Mouse (Mus musculus) limb, embryonic 12.5 days (tissue): Measurements from ENCODE around the gene Gm20696. TPM values are rescaled to one million over a fixed set of nuclear protein-coding genes. Genes with fewer than 3 reads are reported as not detected.

Source experiments
- ATAC-seq: fragments of 200-750 bp; cut with Nextera tagmentation; 2 replicates; pipeline ENCODE4 v1.8.0; 2017; ENCODE audit warnings: low read depth, moderate TSS enrichment; ENCODE audit not compliant: insufficient number of reproducible peaks, insufficient read depth, low FRiP score, low TSS enrichment
- H3K27ac ChIP-seq: fragments of 300-500 bp; sonication (generic); 2 replicates; pipeline ENCODE4 v1.5.1; 2016; ENCODE audit warnings: mild to moderate bottlenecking, moderate library complexity
- H3K27me3 ChIP-seq: fragments of 300-500 bp; sonication (generic); 2 replicates; pipeline ENCODE4 v1.6.1; 2016; ENCODE audit warnings: mild to moderate bottlenecking, moderate library complexity
- H3K36me3 ChIP-seq: fragments of 300-500 bp; sonication (generic); 2 replicates; pipeline ENCODE4 v1.6.1; 2016; ENCODE audit warnings: mild to moderate bottlenecking, moderate library complexity
- H3K4me1 ChIP-seq: fragments of 300-500 bp; sonication (generic); replicated peaks from 2 replicates; pipeline ENCODE4 v1.6.1; 2016
- H3K4me2 ChIP-seq: fragments of 300-500 bp; sonication (generic); 2 replicates; pipeline ENCODE4 v1.6.1; 2016; ENCODE audit warnings: mild to moderate bottlenecking, moderate library complexity
- H3K4me3 ChIP-seq: fragments of 300-500 bp; sonication (generic); replicated peaks from 2 replicates; pipeline ENCODE4 v1.5.1; 2016; ENCODE audit warnings: mild to moderate bottlenecking
- H3K9ac ChIP-seq: fragments of 300-500 bp; sonication (generic); replicated peaks from 2 replicates; pipeline ENCODE4 v1.6.1; 2016; ENCODE audit warnings: mild to moderate bottlenecking, moderate library complexity
- H3K9me3 ChIP-seq: fragments of 300-500 bp; sonication (generic); 2 replicates; pipeline ENCODE4 v1.6.1; 2016; ENCODE audit warnings: mild to moderate bottlenecking, moderate library complexity
- WGBS: fragments of 180-500 bp; shearing (Covaris S2); methylation state at CpG from one replicate; pipeline ENCODE4 v1.1.7; 2016; 5-methylcytosine and 5-hydroxymethylcytosine counted together
- polyA plus RNA-seq: library from polyadenylated mRNA; unstranded; fragments of >200 nt; fragmentation: Nextera tagmentation; extraction: Ambion mirVana; gene quantifications from 2 replicates; pipeline ENCODE4 v1.2.1, GENCODE M21; 2016

Gm20696 gene
- polyA plus RNA-seq, 1 experiment from 2014 or later: 7.6 TPM

DNA sequence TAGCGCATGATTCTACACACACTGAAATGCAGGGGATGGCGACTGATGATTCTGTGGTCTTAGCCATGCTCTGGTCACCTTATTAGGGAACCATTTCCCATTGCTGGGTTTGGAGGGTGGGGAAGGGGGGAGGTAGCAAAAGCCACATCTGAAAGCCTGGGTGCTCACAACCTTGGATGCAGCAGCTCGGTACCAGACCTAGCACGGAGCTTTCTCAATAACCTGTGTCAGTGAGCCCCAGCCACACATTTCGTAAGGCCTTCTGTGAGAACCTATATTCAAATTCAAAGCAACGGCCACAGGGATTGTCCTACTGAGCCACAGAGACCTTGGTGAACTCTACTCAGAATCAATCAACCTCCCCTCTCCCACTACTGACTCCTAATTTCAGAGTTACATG, 254.0 kb downstream of the Gm20696 start:
- H3K4me1 ChIP-seq: peaks cover 10% of the 10 kb centered on the region
- H3K9me3 ChIP-seq: no peaks in the 10 kb centered on the region
- no peak overlapping the region for H3K4me2 ChIP-seq
- H3K36me3 ChIP-seq: no peaks in the 10 kb centered on the region
- ATAC-seq: no peak
- no peak overlapping the region for H3K4me3 ChIP-seq
- H3K27ac ChIP-seq: no peak overlapping the region
- WGBS: 78% methylated on average over 6 of the region's 6 CpGs
- H3K27me3 ChIP-seq: no peaks in the 10 kb centered on the region
- no peak overlapping the region for H3K9ac ChIP-seq

- no peak overlapping the region for H3K4me2 ChIP-seq
- no peak overlapping the region for H3K9ac ChIP-seq
- H3K4me3 ChIP-seq: no peak overlapping the region
- peaks cover 10% of the 10 kb centered on the region for H3K4me1 ChIP-seq
- no peak for ATAC-seq
- WGBS: 88% methylated on average over 5 of the region's 5 CpGs
- no peaks in the 10 kb centered on the region for H3K27me3 ChIP-seq
- H3K36me3 ChIP-seq: no peaks in the 10 kb centered on the region
- H3K27ac ChIP-seq: no peak overlapping the region
- no peaks in the 10 kb centered on the region for H3K9me3 ChIP-seq
Measured at GRCm38 (mm10) chr6:99409602-99410001, 257.0 kb downstream of the Gm20696 start.

DNA sequence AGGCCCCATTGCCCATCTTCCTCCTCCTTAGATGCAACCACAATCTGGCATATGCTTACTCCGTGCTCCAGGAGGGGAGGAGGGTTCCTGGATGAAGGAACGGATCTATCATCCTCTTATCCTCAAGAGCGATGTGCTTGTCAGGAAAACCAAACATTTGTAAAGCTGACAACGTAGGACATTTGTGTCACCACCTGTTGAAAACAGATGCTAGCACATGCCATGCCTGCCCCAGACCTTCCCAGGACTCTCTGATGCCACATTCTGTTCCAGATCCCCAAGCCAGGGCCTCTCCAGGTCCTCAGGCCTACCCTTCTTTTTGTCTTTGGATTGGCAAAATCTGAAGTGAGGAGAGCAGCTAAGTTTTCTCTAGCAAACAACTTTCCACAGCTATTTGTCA, 257.7 kb downstream of the Gm20696 start:
- Histone ChIP-seq H3K4me3 (no peak overlapping the region), H3K27me3 (no peaks in the 10 kb centered on the region), H3K4me2 (no peak overlapping the region), H3K9ac (no peak overlapping the region), H3K4me1 (peaks cover 10% of the 10 kb centered on the region), H3K36me3 (no peaks in the 10 kb centered on the region), H3K27ac (no peak overlapping the region), H3K9me3 (no peaks in the 10 kb centered on the region)
- WGBS: 71% methylated on average over 4 of the region's 4 CpGs
- no peak for ATAC-seq

DNA sequence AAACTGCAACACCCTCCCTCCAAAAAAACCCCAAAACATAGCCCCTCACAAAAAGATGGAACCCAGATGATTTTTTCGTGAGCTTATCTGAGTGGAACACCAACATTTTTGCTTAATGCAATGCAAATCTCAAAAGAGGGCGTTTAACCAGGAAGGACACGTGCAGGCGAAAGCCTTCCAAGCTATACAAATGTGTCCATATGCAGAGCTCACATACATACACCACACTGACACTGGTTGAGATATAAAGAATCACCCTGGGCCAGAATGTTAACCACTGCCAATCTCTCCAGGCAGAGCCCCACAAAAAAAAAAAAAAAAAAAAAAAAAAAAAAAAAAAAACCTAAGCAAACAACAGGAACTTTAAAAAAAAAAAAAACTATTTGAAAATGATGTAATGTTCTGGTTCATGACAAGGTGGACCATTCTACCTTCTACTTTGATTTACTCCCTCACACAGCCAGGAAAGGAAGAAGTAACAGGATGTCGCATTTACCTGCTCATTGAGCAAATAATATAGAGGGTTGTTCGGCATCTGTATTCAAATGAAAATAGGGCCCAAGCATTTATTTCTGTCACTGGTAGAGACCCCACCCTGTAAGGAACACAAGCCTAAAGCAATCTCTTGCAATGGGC, 262.7 kb downstream of the Gm20696 start:
- Histone ChIP-seq H3K4me3 (no peak overlapping the region), H3K4me2 (no peak overlapping the region), H3K27me3 (no peaks in the 10 kb centered on the region), H3K9me3 (no peaks in the 10 kb centered on the region), H3K36me3 (no peaks in the 10 kb centered on the region), H3K27ac (no peak overlapping the region), H3K4me1 (peaks cover 36% of the 10 kb centered on the region), H3K9ac (no peak overlapping the region)
- 94% methylated on average over 6 of the region's 6 CpGs for WGBS
- no peak for ATAC-seq

DNA sequence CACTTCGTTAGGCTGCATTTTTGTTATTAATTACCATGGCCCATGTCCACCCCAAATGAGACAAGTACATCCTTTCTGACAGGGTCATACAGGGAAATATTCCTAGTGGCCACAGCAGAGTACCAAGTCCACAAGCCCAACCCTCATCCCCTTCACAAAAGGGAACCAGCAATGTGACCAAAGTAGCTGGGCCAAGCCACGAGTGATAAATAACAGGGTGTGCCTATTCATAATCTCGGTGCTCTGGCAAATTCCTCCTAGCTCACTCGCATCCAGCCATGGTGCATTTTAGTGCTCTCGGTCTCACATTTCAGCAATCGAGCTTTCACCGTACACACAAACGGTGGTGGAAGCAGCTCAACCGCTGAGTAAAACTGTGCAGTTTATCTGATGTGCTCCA, 263.7 kb downstream of the Gm20696 start:
- Histone ChIP-seq H3K9me3 (no peaks in the 10 kb centered on the region), H3K9ac (no peak overlapping the region), H3K4me1 (peaks cover 36% of the 10 kb centered on the region), H3K4me2 (no peak overlapping the region), H3K27me3 (no peaks in the 10 kb centered on the region), H3K36me3 (no peaks in the 10 kb centered on the region), H3K27ac (no peak overlapping the region), H3K4me3 (no peak overlapping the region)
- 47% methylated on average over 9 of the region's 9 CpGs for WGBS
- ATAC-seq: no peak

GRCm38 (mm10) chr6:99402370-99402769, 264.2 kb downstream of the Gm20696 start:
- Histone ChIP-seq H3K4me2 (no peak overlapping the region), H3K4me3 (no peak overlapping the region), H3K9ac (no peak overlapping the region), H3K9me3 (no peaks in the 10 kb centered on the region), H3K27me3 (no peaks in the 10 kb centered on the region), H3K36me3 (no peaks in the 10 kb centered on the region), H3K4me1 (peaks cover 36% of the 10 kb centered on the region), H3K27ac (no peak overlapping the region)
- 79% methylated on average over 3 of the region's 3 CpGs for WGBS
- no peak for ATAC-seq

DNA sequence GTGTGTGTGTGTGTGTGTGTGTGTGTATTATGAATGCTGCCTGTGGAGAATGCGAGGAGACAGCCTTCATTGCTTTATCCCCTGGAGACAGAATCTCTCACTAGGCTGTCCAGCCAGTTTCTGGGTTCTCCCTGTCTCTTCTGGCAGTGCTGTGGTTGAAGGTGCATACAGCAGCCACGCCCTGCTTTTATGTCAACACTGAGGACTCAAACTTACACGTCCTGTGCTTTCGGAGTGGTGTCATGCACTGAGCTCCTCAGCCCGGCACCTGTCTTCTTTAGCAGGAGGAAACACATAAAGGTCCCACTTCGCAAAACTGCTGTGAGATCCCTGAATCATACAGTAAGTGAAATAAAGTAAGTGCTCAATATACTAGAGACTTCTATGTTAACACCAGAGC, 264.8 kb downstream of the Gm20696 start:
- Histone ChIP-seq H3K27ac (no peak overlapping the region), H3K27me3 (no peaks in the 10 kb centered on the region), H3K4me2 (no peak overlapping the region), H3K9me3 (no peaks in the 10 kb centered on the region), H3K4me3 (no peak overlapping the region), H3K36me3 (no peaks in the 10 kb centered on the region), H3K4me1 (peaks cover 36% of the 10 kb centered on the region), H3K9ac (no peak overlapping the region)
- ATAC-seq: no peak
- WGBS: 74% methylated on average over 6 of the region's 6 CpGs

- H3K36me3 ChIP-seq: no peaks in the 10 kb centered on the region
- H3K4me1 ChIP-seq: peaks cover 36% of the 10 kb centered on the region
- no peaks in the 10 kb centered on the region for H3K9me3 ChIP-seq
- no peak overlapping the region for H3K4me2 ChIP-seq
- H3K9ac ChIP-seq: no peak overlapping the region
- H3K27ac ChIP-seq: no peak overlapping the region; the same call in 1 of the 2 replicates
- WGBS: 34% methylated on average over 2 of the region's 2 CpGs
- no peak overlapping the region for H3K4me3 ChIP-seq
- ATAC-seq: no peak
- H3K27me3 ChIP-seq: no peaks in the 10 kb centered on the region
Measured at GRCm38 (mm10) chr6:99401211-99401610, 265.4 kb downstream of the Gm20696 start.

DNA sequence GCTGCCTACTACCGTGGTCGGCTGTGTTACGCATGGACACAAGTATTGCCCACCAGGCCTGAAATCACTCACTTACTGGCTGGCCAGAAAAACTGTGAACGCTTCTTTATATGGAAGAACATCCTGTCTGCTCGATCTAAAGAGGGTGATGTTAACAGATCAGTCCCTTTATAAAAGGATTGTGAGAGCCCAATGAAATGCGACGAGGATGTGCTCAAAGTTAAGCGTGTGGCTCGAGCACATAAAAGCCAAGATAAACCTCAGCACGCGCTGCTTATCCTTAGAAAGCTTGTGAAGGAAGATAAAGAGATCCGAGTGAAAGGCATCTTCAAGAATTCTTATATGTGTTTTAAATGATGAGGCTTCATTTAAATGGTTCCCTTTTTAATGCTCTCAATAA, 270.9 kb downstream of the Gm20696 start:
- no peak overlapping the region for H3K4me2 ChIP-seq
- H3K4me1 ChIP-seq: peaks cover 29% of the 10 kb centered on the region
- no peaks in the 10 kb centered on the region for H3K27me3 ChIP-seq
- H3K27ac ChIP-seq: no peak overlapping the region
- no peak for ATAC-seq
- H3K9me3 ChIP-seq: no peaks in the 10 kb centered on the region
- no peaks in the 10 kb centered on the region for H3K36me3 ChIP-seq
- H3K4me3 ChIP-seq: no peak overlapping the region
- H3K9ac ChIP-seq: no peak overlapping the region
- WGBS: 64% methylated on average over 12 of the region's 12 CpGs

- Histone ChIP-seq H3K4me1 (peaks cover 23% of the 10 kb centered on the region), H3K9me3 (no peaks in the 10 kb centered on the region), H3K4me2 (no peak overlapping the region), H3K9ac (no peak overlapping the region), H3K36me3 (no peaks in the 10 kb centered on the region), H3K27me3 (no peaks in the 10 kb centered on the region), H3K4me3 (no peak overlapping the region), H3K27ac (no peak overlapping the region)
- WGBS: 70% methylated on average over 5 of the region's 5 CpGs
- no peak for ATAC-seq
Measured at GRCm38 (mm10) chr6:99394801-99395200, 271.8 kb downstream of the Gm20696 start.

DNA sequence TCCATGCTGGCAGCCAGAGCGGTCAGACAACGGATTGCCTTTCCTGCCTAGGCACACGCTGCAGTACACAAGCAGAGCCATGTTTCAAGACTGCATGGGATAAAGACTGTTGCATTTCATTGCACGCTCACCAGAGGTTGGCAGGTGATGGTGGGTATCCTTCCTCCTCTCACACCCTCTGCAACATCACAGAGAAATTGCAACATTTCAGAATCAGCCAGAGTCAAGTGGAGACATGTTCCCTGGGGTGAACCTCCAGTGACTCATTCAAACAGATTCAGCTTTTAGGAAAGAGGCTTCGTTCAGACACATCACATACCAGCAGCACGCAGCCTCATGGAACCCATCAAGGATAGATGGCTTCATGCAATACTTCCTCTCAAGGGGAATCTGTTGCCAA, 274.1 kb downstream of the Gm20696 start:
- no peaks in the 10 kb centered on the region for H3K36me3 ChIP-seq
- ATAC-seq: no peak
- H3K9me3 ChIP-seq: no peaks in the 10 kb centered on the region
- H3K27ac ChIP-seq: no peak overlapping the region
- H3K9ac ChIP-seq: no peak overlapping the region
- H3K27me3 ChIP-seq: no peaks in the 10 kb centered on the region
- H3K4me1 ChIP-seq: peaks cover 29% of the 10 kb centered on the region
- no peak overlapping the region for H3K4me3 ChIP-seq
- WGBS: 91% methylated on average over 6 of the region's 6 CpGs
- H3K4me2 ChIP-seq: no peak overlapping the region
